Mouse (Mus musculus) heart, embryonic 14.5 days (tissue): ENCODE measurements around the gene Mid1. TPM values are rescaled to one million over a fixed set of nuclear protein-coding genes. Genes with fewer than 3 reads are reported as not detected.
"Not testable (repeated sequence)": the region's sequence is repeated elsewhere in the genome, so short reads cannot be mapped to it uniquely, and the experiment has no call there.

Experiments used
- ATAC-seq: fragments of 200-750 bp; cut with Nextera tagmentation; 2 replicates; pipeline ENCODE4 v1.8.0; 2017; ENCODE audit warnings: low read depth, moderate TSS enrichment; ENCODE audit not compliant: insufficient number of reproducible peaks, insufficient read depth, low FRiP score
- H3K27ac ChIP-seq, 2 experiments: fragments of 200-500 bp in 1 of 2; fragments of 300-500 bp in 1 of 2; sonication (generic) in 1 of 2; replicated peaks in 1 of 2; 2 replicates each; pipeline ENCODE4 v1.5.1; 2012 to 2014; ENCODE audit warnings: low read depth in 2 of 2, low read length in 2 of 2, control low read depth in 1 of 2, mild to moderate bottlenecking in 1 of 2, mixed read lengths in 1 of 2; ENCODE audit not compliant: control insufficient read depth in 1 of 2, insufficient read depth in 1 of 2
- H3K27me3 ChIP-seq: fragments of 300-500 bp; sonication (generic); 2 replicates; pipeline ENCODE4 v1.6.1; 2014; ENCODE audit warnings: mild to moderate bottlenecking, low read length, control low read depth; ENCODE audit not compliant: control insufficient read depth, insufficient read depth
- H3K36me3 ChIP-seq: fragments of 300-500 bp; sonication (generic); 2 replicates; pipeline ENCODE4 v1.6.1; 2014; ENCODE audit warnings: mild to moderate bottlenecking, control low read depth, low read length, mixed read lengths; ENCODE audit not compliant: control insufficient read depth, insufficient read depth
- H3K4me1 ChIP-seq, 2 experiments: fragments of 200-500 bp in 1 of 2; fragments of 300-500 bp in 1 of 2; sonication (generic) in 1 of 2; 2 replicates each; pipeline ENCODE4 v1.6.1; 2012 to 2014; ENCODE audit warnings: low read length in 2 of 2, control low read depth in 1 of 2, mixed read lengths in 1 of 2; ENCODE audit not compliant: control insufficient read depth in 2 of 2, insufficient read depth in 2 of 2
- H3K4me2 ChIP-seq: fragments of 300-500 bp; sonication (generic); 2 replicates; pipeline ENCODE4 v1.6.1; 2014; ENCODE audit warnings: mild to moderate bottlenecking, low read length
- H3K4me3 ChIP-seq, 2 experiments: fragments of 200-500 bp in 1 of 2; fragments of 300-500 bp in 1 of 2; sonication (generic) in 1 of 2; 2 replicates each; pipeline ENCODE4 v1.5.1; 2012 to 2014; ENCODE audit warnings: low read length in 2 of 2, mild to moderate bottlenecking in 2 of 2, control low read depth in 1 of 2, low read depth in 1 of 2, moderate library complexity in 1 of 2; ENCODE audit not compliant: control insufficient read depth in 1 of 2, insufficient read depth in 1 of 2
- H3K9ac ChIP-seq: fragments of 300-500 bp; sonication (generic); 2 replicates; pipeline ENCODE4 v1.6.1; 2014; ENCODE audit warnings: mild to moderate bottlenecking, low read length
- H3K9me3 ChIP-seq: fragments of 300-500 bp; sonication (generic); 2 replicates; pipeline ENCODE4 v1.6.1; 2016; ENCODE audit warnings: low read length, control low read depth; ENCODE audit not compliant: control insufficient read depth
- WGBS: fragments of 180-500 bp; shearing (Covaris S2); extraction: QIAGEN DNeasy Blood & Tissue Kit; methylation state at CpG from one replicate; pipeline ENCODE4 v1.1.7; 2014; 5-methylcytosine and 5-hydroxymethylcytosine counted together
- polyA plus RNA-seq: library from polyadenylated mRNA; unstranded; fragments of >200 nt; fragmentation: Nextera tagmentation; extraction: Ambion mirVana; gene quantifications from 2 replicates; pipeline ENCODE4 v1.2.1, GENCODE M21; 2014

Gene Mid1
- polyA plus RNA-seq, 1 experiment from 2014 or later: 8.1 TPM

DNA sequence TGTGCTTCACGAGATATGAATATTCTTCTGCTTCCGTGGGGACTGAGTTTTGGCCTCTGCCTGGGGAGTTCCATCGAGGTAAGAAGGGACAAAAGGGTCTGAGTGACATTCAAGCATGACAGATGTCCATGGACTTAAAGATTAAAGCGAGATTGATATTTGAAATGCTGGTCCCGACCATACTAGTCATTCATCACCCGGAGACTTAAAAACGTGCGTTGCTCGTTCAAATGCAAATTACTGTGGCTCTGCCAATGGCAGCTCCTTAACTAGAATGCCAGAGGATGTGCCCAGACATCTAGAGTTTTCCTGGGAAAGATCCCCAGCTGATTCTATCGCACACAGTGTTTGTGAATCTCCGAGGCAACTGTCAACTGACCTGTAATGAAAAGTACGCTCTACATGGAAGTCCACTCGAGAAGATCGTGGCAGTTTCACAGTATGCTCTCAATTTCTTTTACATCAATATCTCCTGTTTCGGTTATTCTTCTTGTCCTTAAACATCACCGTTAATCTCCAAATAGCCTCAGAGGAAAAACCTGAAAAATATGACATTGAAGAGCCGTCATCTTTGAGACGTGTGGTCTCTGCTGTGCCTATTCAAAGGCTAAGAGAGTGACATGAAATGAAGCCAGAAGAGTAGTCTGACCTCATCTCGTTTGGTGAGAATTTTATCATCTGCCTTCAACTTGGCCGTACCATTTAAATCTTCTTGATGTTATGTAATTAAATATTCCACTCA, 294.6 kb downstream of the Mid1 start:
- peak overlapping the region; percentile 28 for H3K4me2 ChIP-seq
- not testable (repeated sequence) for H3K4me3 ChIP-seq, H3K27me3 ChIP-seq, H3K9ac ChIP-seq, ATAC-seq, H3K4me1 ChIP-seq
- peaks cover 51% of the 10 kb centered on the region for H3K36me3 ChIP-seq
- H3K9me3 ChIP-seq: peaks cover 28% of the 10 kb centered on the region
- WGBS: 73% methylated on average over 20 of the region's 20 CpGs
- peak overlapping the region in 1 of 2 experiments; percentile 43; a peak in 3 of 4 replicates for H3K27ac ChIP-seq

DNA sequence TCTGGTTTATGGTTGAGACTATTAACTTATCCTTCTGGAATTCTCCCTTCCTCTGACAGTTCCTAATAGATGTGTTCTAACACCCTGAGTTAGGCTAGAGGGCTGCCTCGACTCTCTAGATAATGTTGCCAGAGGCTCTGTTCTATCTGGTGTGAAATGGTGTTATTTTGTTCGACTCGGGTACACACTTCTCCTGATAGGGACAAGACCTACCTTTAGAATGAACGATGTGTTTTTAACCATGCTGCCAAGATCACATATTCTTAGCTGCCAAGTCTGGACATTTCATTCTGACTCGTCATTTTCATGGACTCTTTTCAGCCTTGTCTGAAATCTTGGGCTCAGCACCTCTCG, 295.2 kb downstream of the Mid1 start:
- not testable (repeated sequence) for H3K4me2 ChIP-seq, H3K4me1 ChIP-seq, ATAC-seq, H3K9ac ChIP-seq, H3K27me3 ChIP-seq, H3K4me3 ChIP-seq
- Histone ChIP-seq H3K36me3 (peaks cover 53% of the 10 kb centered on the region), H3K9me3 (peaks cover 31% of the 10 kb centered on the region), H3K27ac (peak overlapping the region; percentile 25 to 44; a peak in 3 of 4 replicates)
- 63% methylated on average over 6 of the region's 6 CpGs for WGBS

DNA sequence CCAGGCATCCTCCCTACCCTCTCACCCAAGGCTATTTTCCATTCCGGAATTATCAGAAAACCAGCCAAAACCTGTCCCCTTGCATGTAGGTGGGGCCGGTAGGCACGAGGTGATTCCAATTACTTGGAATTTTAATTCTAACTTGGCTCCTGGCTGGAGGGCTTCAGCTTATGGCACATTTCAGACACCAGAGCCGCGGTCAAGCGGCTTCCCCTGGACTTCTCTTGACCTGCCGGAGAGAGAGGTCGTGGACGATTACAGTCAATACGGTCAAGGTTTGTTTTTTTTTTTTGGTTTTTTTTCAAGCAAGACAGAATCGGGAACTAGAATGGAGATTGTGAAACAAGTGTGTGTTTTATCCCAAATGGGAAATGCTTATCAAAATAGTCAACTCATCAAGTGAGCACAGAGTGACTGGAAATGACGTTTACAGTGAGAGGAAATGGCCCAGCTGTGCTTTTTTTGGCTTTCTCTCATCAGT, 295.9 kb downstream of the Mid1 start:
- H3K27ac ChIP-seq: peak overlapping the region; percentile 25 to 44
- 68% methylated on average over 12 of the region's 12 CpGs for WGBS

DNA sequence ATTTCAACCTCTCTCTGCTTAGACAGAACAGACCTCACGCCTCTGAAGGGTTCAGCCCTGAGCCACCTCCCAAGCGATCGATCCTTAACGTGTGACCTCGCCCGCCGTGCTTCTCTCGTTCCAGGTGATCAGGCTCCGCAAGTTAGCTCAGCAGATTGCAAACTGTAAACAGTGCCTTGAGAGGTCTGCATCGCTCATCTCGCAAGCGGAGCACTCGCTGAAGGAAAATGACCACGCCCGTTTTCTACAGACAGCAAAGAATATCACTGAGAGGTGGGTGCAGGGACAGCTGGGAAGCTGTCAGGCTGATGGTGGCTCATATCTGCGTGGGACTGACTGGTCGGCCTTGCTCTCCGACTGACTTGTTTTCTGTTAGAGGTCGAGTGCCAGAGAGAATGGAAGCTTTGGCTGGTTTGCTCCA, 296.8 kb downstream of the Mid1 start:
- not testable (repeated sequence) for ATAC-seq, H3K27me3 ChIP-seq, H3K9ac ChIP-seq, H3K4me1 ChIP-seq, H3K4me3 ChIP-seq, H3K27ac ChIP-seq, H3K4me2 ChIP-seq
- Histone ChIP-seq H3K36me3 (peaks cover 67% of the 10 kb centered on the region), H3K9me3 (peaks cover 40% of the 10 kb centered on the region)
- WGBS: 72% methylated on average over 19 of the region's 19 CpGs

More for the DNA sequence above, 295.9 kb downstream of the Mid1 start:
- Histone ChIP-seq H3K4me1 (peaks cover 6 to 7% of the 10 kb centered on the region in 2 experiments; a peak in 3 of 4 replicates), H3K9me3 (peaks cover 35% of the 10 kb centered on the region), H3K4me2 (0 out of 2 replicates have a peak overlapping the region, but pooled peaks have one; percentile 1), H3K4me3 (no peak overlapping the region), H3K9ac (no peak overlapping the region), H3K27me3 (no peaks in the 10 kb centered on the region), H3K36me3 (peaks cover 59% of the 10 kb centered on the region)
- ATAC-seq: no peak

GRCm38 (mm10) chrX:169982606-169983400, 297.8 kb downstream of the Mid1 start:
- ATAC-seq, H3K27me3 ChIP-seq, H3K9ac ChIP-seq, H3K27ac ChIP-seq, H3K4me1 ChIP-seq, H3K4me3 ChIP-seq, H3K4me2 ChIP-seq: not testable (repeated sequence)
- H3K36me3 ChIP-seq: peaks cover 74% of the 10 kb centered on the region
- WGBS: 83% methylated on average over 23 of the region's 23 CpGs
- peaks cover 49% of the 10 kb centered on the region for H3K9me3 ChIP-seq

GRCm38 (mm10) chrX:169983401-169984165, 298.6 kb downstream of the Mid1 start:
- ATAC-seq: not testable (repeated sequence)

GRCm38 (mm10) chrX:169984331-169984730, 299.3 kb downstream of the Mid1 start:
- H3K4me2 ChIP-seq, H3K4me3 ChIP-seq, H3K4me1 ChIP-seq, ATAC-seq, H3K9ac ChIP-seq, H3K27ac ChIP-seq, H3K27me3 ChIP-seq: not testable (repeated sequence)
- Histone ChIP-seq H3K9me3 (peaks cover 56% of the 10 kb centered on the region), H3K36me3 (peaks cover 84% of the 10 kb centered on the region)
- 82% methylated on average over 7 of the region's 7 CpGs for WGBS

More at GRCm38 (mm10) chrX:169983401-169984165, 298.6 kb downstream of the Mid1 start:
- not testable (repeated sequence) for H3K27ac ChIP-seq, H3K4me2 ChIP-seq, H3K4me3 ChIP-seq, H3K4me1 ChIP-seq, H3K9ac ChIP-seq, H3K27me3 ChIP-seq
- Histone ChIP-seq H3K36me3 (peaks cover 77% of the 10 kb centered on the region), H3K9me3 (peaks cover 52% of the 10 kb centered on the region)
- WGBS: 81% methylated on average over 19 of the region's 19 CpGs
